Mouse (Mus musculus) stomach, postnatal 0 days (tissue): ENCODE results near the gene Map3k12.

Experiments used
- CTCF ChIP-seq: IDR thresholded peaks from 2 replicates; pipeline ENCODE4 v1.5.1; 2016; ENCODE audit warnings: antibody characterized with exemption, low read depth, mild to moderate bottlenecking, moderate library complexity
- EP300 ChIP-seq: optimal IDR thresholded peaks from 2 replicates; pipeline ENCODE3; 2016; ENCODE audit warnings: antibody characterized with exemption

DNA sequence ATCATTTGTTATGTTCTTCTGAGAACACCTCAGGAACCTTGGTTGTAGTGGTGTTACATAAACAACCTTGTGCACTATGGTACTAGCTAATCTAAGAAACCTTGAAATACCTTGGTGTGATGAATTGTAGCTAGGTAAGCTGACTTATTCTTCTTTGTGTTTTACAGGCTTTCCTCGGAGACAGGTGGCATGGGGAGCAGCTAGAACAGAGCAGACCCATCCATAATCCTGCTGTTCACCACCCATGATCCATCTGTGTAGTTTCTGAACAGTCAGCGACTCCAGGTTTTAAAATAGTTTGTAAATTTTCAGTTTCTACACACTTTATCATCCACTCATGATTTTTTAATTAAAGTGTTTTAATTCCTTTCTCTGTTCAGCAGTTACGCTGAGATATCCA, 18.5 kb downstream of the Map3k12 start:
- TF ChIP-seq CTCF, result no peak
- no peak for TF ChIP-seq EP300
